8 mouse cellular contexts compared by ENCODE assay signal in the genomic region with DNA sequence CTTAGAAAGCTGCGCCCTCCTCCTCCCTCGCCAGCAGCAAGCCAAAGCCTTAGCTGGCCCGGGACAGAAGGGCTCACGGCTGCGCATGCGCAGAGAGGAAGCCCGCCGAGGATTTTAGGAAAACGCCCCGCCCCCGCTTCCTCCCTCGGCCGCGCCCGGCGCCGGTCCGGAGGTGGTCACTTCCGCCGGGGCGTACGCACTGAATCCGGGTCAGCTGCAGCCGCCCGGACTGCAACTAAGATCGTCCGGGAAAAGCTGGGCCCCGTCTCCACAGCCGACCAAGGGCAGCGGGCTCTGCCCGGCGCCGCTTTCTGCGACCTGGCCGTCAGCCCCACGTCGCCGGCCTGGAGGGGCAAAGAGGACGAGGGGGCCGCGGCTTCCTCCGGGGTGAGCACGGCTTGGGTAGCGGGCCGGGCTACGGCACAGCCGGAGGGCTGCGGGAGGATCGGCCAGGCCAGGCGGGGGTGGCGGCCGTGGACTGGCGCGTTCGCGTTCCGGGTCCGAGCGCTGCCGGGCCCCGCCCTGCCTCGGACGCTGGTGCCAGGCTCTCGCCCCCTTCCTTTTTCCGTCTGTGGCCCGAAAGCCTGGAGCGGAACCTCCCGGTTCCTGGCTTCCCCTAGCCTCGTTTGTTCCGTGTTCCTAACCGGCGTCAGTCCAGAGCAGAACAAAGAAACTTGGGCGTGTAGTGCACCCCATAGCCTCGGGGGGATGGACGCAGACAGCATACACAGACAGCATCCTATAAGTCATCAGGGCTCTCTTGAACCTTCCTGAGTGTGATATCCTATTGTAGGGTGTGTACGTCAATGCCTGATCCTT. TPM values are rescaled to one million over a fixed set of nuclear protein-coding genes. Genes with fewer than 3 reads are reported as not detected.
A peak's percentile ranks its signal among the peaks of the same experiment; 100 is the strongest.
DNase-seq lines count a peak whose midpoint lies in the region; ATAC-seq lines count a peak whose summit lies in the region.

A gene (plus strand): TSS at position 164 of the 819 bp plus-strand sequence.

- peak; percentile 60 for ATAC-seq in megakaryocyte progenitor cell, adult 5-6 weeks (replicated peaks; ENCODE audit: poor library complexity)

- DNase-seq in adipocyte (ENCODE audit: low spot score): peak; percentile 96
- DNase-seq in embryo, embryonic 10 days (ENCODE audit: low spot score): peak; percentile 95
- peak; percentile 99 for DNase-seq in gastrocnemius, postnatal 10 days
- peak; percentile 92 for DNase-seq in induced T-regulatory cell, adult 2 months (ENCODE audit: low read depth)
- peak; percentile 69 to 93 for DNase-seq in left cerebral cortex, adult 9 months (ENCODE audit: low spot score in 2 of 2)
- peak; percentile 96 for DNase-seq in right cerebral cortex, postnatal 14 days
- peak; percentile 90 to 96 for DNase-seq in urinary bladder, postnatal 36 days (ENCODE audit: low spot score in 2 of 2)

RNA-seq across cellular contexts. Expression of the gene that starts here (rescaled TPM):
- total RNA-seq in gastrocnemius, postnatal 10 days (2021): 10 to 100 TPM; 72.5 to 77.2 TPM
- 86.9 and 95.9 TPM in 2 replicates for total RNA-seq in megakaryocyte progenitor cell, adult 5-6 weeks (2015)
- 133 and 153 TPM in 2 replicates for total RNA-seq in megakaryocyte progenitor cell, adult 5-6 weeks (2017)

Comparison
In these comparisons a context has a peak if more than half of its experiments do, and no peak if none do; other contexts are left out.
1. Peak in every context shown above with its lines: DNase-seq and ATAC-seq.